ENCODE assay signal across 8 mouse cellular contexts in the genomic region with DNA sequence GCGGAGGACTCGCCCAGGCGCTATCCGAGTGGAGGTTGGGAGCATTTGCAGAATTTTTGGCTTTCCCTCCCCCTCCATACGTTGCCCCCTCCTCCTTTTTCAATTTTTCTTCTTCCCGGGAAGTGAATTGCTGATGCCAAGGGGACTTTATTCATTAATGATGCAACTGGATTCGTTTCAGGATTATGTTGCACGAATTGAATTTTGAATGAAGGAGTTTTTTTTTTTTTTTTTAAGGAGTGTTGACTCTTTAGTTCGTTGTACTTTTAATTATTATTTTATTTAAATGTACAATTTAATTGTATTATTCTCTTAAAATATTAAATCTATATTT. TPM values are rescaled to one million over a fixed set of nuclear protein-coding genes. Genes with fewer than 3 reads are reported as not detected.
A peak's percentile ranks its signal among the peaks of the same experiment; 100 is the strongest.
DNase-seq lines count a peak whose midpoint lies in the region; ATAC-seq and TF ChIP-seq lines count a peak whose summit lies in the region.

No protein-coding gene starts in this region.

- no peaks in the 10 kb centered on the region for H3K36me3 ChIP-seq in heart, embryonic 12.5 days
- no peaks in the 10 kb centered on the region for H3K36me3 ChIP-seq in E14TG2a.4 (ENCODE audit: insufficient read depth, low read length)
- H3K36me3 ChIP-seq in forebrain, embryonic 14.5 days (ENCODE audit: control insufficient read depth, insufficient read depth, low read length), result no peaks in the 10 kb centered on the region
- no peaks in the 10 kb centered on the region for H3K36me3 ChIP-seq in liver, embryonic 15.5 days (replicated peaks)

- no peaks in the 10 kb centered on the region for H3K9me3 ChIP-seq in heart, embryonic 12.5 days (replicated peaks)
- H3K9me3 ChIP-seq in E14TG2a.4 (ENCODE audit: low read length), result no peaks in the 10 kb centered on the region
- H3K9me3 ChIP-seq in forebrain, embryonic 14.5 days (replicated peaks; ENCODE audit: control insufficient read depth, low read length), result no peaks in the 10 kb centered on the region
- H3K9me3 ChIP-seq in liver, embryonic 15.5 days (replicated peaks), result no peaks in the 10 kb centered on the region

- H3K4me3 ChIP-seq in heart, embryonic 12.5 days, result peak overlapping the region; percentile 78
- peak overlapping the region; percentile 92 for H3K4me3 ChIP-seq in E14TG2a.4 (replicated peaks; ENCODE audit: low read length)
- peak overlapping the region; percentile 72 for H3K4me3 ChIP-seq in forebrain, embryonic 14.5 days (ENCODE audit: low read depth, low read length)
- peak overlapping the region; percentile 93 for H3K4me3 ChIP-seq in liver, embryonic 15.5 days (replicated peaks)

- peaks cover 21% of the 10 kb centered on the region for H3K4me1 ChIP-seq in heart, embryonic 12.5 days (replicated peaks)
- peaks cover 19% of the 10 kb centered on the region for H3K4me1 ChIP-seq in E14TG2a.4 (replicated peaks; ENCODE audit: low read depth, low read length)
- H3K4me1 ChIP-seq in forebrain, embryonic 14.5 days (ENCODE audit: control insufficient read depth, insufficient read depth, low read length), result peaks cover 21% of the 10 kb centered on the region
- peaks cover 28% of the 10 kb centered on the region for H3K4me1 ChIP-seq in liver, embryonic 15.5 days (replicated peaks)

- no peak for ATAC-seq in heart, embryonic 12.5 days (ENCODE audit: insufficient number of reproducible peaks, low FRiP score)
- ATAC-seq in forebrain, embryonic 14.5 days, result no peak
- no peak for ATAC-seq in liver, embryonic 15.5 days (ENCODE audit: insufficient read depth)
- no peak for ATAC-seq in frontal cortex, adult (ENCODE audit: low TSS enrichment)

- H3K27ac ChIP-seq in heart, embryonic 12.5 days (ENCODE audit: poor library complexity, severe bottlenecking), result peak overlapping the region; percentile 93
- H3K27ac ChIP-seq in forebrain, embryonic 14.5 days (ENCODE audit: low read depth, low read length), result peak overlapping the region; percentile 97
- H3K27ac ChIP-seq in liver, embryonic 15.5 days (replicated peaks), result peak overlapping the region; percentile 93

- H3K9ac ChIP-seq in heart, embryonic 12.5 days, result peak overlapping the region; percentile 90
- peak overlapping the region; percentile 93 for H3K9ac ChIP-seq in forebrain, embryonic 14.5 days (ENCODE audit: low read length)
- peak overlapping the region; percentile 95 for H3K9ac ChIP-seq in liver, embryonic 15.5 days

- H3K27me3 ChIP-seq in heart, embryonic 12.5 days (replicated peaks), result no peaks in the 10 kb centered on the region
- peaks cover 16% of the 10 kb centered on the region for H3K27me3 ChIP-seq in E14TG2a.4 (ENCODE audit: insufficient read depth, low read length)
- H3K27me3 ChIP-seq in forebrain, embryonic 14.5 days (replicated peaks; ENCODE audit: control insufficient read depth, insufficient read depth, low read length), result no peaks in the 10 kb centered on the region
- H3K27me3 ChIP-seq in liver, embryonic 15.5 days, result peaks cover 12% of the 10 kb centered on the region

- TF ChIP-seq CTCF in E14TG2a.4 (conservative IDR thresholded peaks at IDR 0.05; ENCODE audit: low read length), result no peak

- DNase-seq in heart, postnatal 4 days, result no peak
- no peak for DNase-seq in forebrain, embryonic 14.5 days (ENCODE audit: low spot score)
- no peak for DNase-seq in gastrocnemius, adult 18-20 months (ENCODE audit: low spot score)
- no peak for DNase-seq in left cerebral cortex, adult 9 months (ENCODE audit: low spot score in 2 of 2)

- H3K4me2 ChIP-seq in heart, embryonic 12.5 days, result peak overlapping the region; percentile 76
- H3K4me2 ChIP-seq in forebrain, embryonic 14.5 days (ENCODE audit: low read length), result peak overlapping the region; percentile 75
- H3K4me2 ChIP-seq in liver, embryonic 15.5 days, result peak overlapping the region; percentile 95

- under 1% methylated on average over 9 of the region's 9 CpGs for WGBS in heart, embryonic 12.5 days
- 1% methylated on average over 9 of the region's 9 CpGs for WGBS in forebrain, embryonic 14.5 days
- under 1% methylated on average over 9 of the region's 9 CpGs for WGBS in liver, embryonic 15.5 days (ENCODE audit: insufficient replicate concordance)

RNA-seq across cellular contexts. Expression of a gene that starts 0.2 kb away (rescaled TPM):
- polyA plus RNA-seq in heart, embryonic 12.5 days (2016; fragmentation: Nextera tagmentation; extraction: Ambion mirVana), result 11.6 and 14.7 TPM in 2 replicates
- 10 to 100 TPM; 67.1 to 70.3 TPM for total RNA-seq in heart, postnatal 4 days (2021)
- polyA plus RNA-seq in forebrain, embryonic 14.5 days (2014; fragmentation: Nextera tagmentation; extraction: Ambion mirVana), result 18.1 and 22.5 TPM in 2 replicates
- polyA plus RNA-seq in liver, embryonic 15.5 days (2015; fragmentation: Nextera tagmentation; extraction: Ambion mirVana), result 8.8 and 9.2 TPM in 2 replicates
- total RNA-seq in gastrocnemius, adult 18-20 months (2021), result 10 to 100 TPM; 19.1 to 25.7 TPM
